Mouse (Mus musculus): ENCODE measurements around the gene Rasl11a.
A peak's percentile ranks its signal among the peaks of the same experiment; 100 is the strongest.

DNA sequence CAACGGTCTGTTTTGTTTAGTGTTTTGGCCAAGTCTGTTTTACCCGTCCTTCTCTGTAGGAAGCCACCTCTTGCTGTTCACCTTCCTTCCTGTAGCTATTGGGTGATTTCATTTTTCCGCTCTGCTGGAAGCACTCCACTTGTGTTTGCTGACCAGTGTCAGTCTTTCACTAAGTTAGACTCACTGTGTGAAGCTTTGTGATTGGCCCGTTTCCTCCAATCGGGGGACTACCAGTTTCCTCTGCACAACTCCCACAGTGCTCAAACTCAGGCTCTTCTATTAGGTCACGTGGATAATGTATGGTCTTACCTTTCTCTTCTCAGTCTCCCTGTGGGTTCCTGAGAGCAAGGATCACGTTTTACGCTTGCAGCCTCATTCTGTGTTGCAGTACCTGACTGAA, 15.3 kb upstream of the Rasl11a start:
- TF ChIP-seq USF1 (IDR thresholded peaks at IDR 0.05; ENCODE audit: low read depth, low read length): peak; percentile 70
- peak; percentile 72 for TF ChIP-seq TCF12 (IDR thresholded peaks at IDR 0.05; ENCODE audit: low read depth, low read length)
- no peak for TF ChIP-seq CTCF (conservative IDR thresholded peaks at IDR 0.05 in 1 of 2, IDR thresholded peaks at IDR 0.05 in 1 of 2; ENCODE audit: low read depth in 2 of 2, low read length in 2 of 2)
- no peak for TF ChIP-seq E2F4 (IDR thresholded peaks at IDR 0.05; ENCODE audit: insufficient replicate concordance, low read depth, low read length)
- TF ChIP-seq ZC3H11A (IDR thresholded peaks at IDR 0.05; ENCODE audit: low read depth, low read length): no peak
- TF ChIP-seq EP300 (IDR thresholded peaks at IDR 0.05; ENCODE audit: low read length): no peak
- no peak for TF ChIP-seq CHD2 (IDR thresholded peaks at IDR 0.05; ENCODE audit: low read length)
- TF ChIP-seq MAX (IDR thresholded peaks at IDR 0.05; ENCODE audit: low read length): no peak; the same call in 1 of the 2 replicates
- no peak for TF ChIP-seq SMC3 (IDR thresholded peaks at IDR 0.05; ENCODE audit: low read depth, low read length)
- peak; percentile 66 for TF ChIP-seq NELFE (IDR thresholded peaks at IDR 0.05; ENCODE audit: low read depth, low read length)
- peak; percentile 88 for TF ChIP-seq TBP (conservative IDR thresholded peaks at IDR 0.05; ENCODE audit: low read depth, low read length)
- TF ChIP-seq MAFK (IDR thresholded peaks at IDR 0.05; ENCODE audit: insufficient replicate concordance, low read length): no peak
- TF ChIP-seq UBTF (IDR thresholded peaks at IDR 0.05; ENCODE audit: low read depth, low read length): no peak

Data from CH12.LX (cell line).